Mouse (Mus musculus): ENCODE results near the gene Slc22a30.
"Not testable (repeated sequence)": the region's sequence is repeated elsewhere in the genome, so short reads cannot be mapped to it uniquely, and the experiment has no call there.

The Slc22a30 gene

GRCm38 (mm10) chr19:8405011-8405410 is at the start of gene Slc22a30:
Gene Slc22a30, minus strand, starts transcription at chr19:8405111.
- not testable (repeated sequence) for DNase-seq

GRCm38 (mm10) chr19:8448321-8448720 is 43.4 kb upstream of the Slc22a30 start:
- no peak for DNase-seq

- DNase-seq, result no peak
These were observed 42.6 kb upstream of the Slc22a30 start for GRCm38 (mm10) chr19:8447516-8447915.

GRCm38 (mm10) chr19:8431051-8431662 is 26.2 kb upstream of the Slc22a30 start:
- DNase-seq, result no peak

GRCm38 (mm10) chr19:8407290-8408021 is 2.5 kb upstream of the Slc22a30 start:
- not testable (repeated sequence) for DNase-seq
